Mouse (Mus musculus): ENCODE measurements around the gene Cep83. TPM values are rescaled to one million over a fixed set of nuclear protein-coding genes. Genes with fewer than 3 reads are reported as not detected.

Cep83 gene
- total RNA-seq, 2 experiments from 2014 or later = 20.0 to 21.7 TPM

DNA sequence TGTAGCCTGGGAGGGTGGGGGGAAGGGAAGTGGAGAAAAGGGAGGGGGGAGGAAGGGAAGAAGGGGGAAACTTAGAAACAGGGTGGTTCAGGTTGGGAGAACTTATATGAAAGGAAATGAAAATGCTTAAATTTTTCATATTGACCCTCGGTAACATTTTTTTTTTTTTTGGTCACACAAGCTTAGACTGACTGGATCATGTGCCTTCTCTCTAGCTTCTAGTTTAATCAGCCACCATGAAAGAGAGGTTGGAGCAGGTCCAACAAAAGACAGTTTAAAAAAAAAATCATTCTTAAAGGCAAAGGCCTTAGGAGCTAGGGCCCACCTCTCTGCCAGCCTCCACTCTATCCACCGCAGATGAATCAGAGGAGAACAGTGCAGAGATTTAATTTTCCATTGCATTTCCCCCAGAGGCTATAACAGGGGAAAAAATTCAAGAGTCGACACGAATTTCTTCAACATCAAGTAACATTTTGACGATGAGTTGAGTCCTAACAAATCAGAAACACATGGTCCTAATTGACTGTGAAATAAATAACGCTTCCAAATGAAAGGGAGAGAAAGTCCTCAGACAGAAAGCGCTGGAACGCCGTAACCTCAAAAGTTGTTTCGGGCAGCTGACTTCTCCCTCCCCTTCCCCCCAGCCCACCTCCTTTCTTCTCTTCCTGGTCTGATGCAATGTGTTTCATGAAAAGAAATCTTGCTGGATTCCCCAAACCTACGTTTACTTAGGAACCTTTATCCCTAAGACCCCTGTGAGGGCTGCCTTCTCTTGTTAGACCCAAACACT lies 135.7 kb downstream of the Cep83 start:
- DNase-seq (ENCODE audit: low spot score) = no peak

GRCm38 (mm10) chr10:94825951-94826350 lies 137.5 kb downstream of the Cep83 start:
- DNase-seq (ENCODE audit: low spot score) = no peak

- DNase-seq (ENCODE audit: low spot score) = no peak
Observed at GRCm38 (mm10) chr10:94826436-94826835, 138.0 kb downstream of the Cep83 start.

- DNase-seq (ENCODE audit: low spot score) = no peak
Observed at GRCm38 (mm10) chr10:94827325-94827724, 138.9 kb downstream of the Cep83 start.

DNA sequence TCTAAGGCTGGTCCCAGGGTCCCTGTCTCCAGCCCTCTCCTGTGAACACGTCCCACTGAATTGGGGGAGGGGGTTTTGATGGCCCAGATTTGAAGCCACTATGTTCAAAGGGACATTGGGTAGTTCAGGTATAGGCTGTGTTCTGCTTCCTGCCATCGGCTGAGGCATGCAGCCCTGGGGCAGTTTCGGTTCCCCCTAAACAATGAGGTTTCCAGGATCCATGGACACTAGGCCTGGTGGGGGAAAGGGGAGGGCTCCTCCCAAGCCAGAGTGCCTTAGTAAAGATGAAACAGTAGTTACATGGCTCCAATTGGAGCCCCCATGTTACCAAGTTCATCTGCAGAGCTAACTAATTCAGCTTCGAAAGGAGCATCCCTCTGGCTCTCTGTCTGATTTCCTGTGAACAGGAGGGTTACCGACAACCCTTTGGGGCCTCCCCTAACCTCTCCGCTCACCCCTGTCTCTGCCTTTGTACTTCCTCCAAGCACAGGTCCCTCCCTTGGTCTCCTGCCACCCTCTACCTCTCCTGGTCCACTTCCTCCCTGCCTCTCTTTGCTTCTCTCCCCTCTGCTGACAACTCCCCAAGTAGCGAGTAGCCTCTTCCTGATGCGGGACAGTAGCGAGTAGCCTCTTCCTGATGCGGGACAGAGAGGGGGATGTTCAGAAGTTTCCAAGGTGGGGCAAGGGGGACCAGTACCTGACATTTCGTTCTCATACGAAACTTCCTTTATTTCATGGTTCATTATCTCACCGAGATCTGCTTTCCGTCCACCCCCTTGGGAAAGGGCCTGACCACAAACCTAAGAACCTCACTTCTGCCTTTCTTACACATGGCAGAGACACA lies 139.7 kb downstream of the Cep83 start:
- DNase-seq (ENCODE audit: low spot score) = no peak

- no peak for DNase-seq (ENCODE audit: low spot score)
Observed at GRCm38 (mm10) chr10:94828734-94829230, 140.3 kb downstream of the Cep83 start.

- DNase-seq (ENCODE audit: low spot score) = peak; percentile 79
Observed at GRCm38 (mm10) chr10:94829407-94829806, 141.0 kb downstream of the Cep83 start.

- DNase-seq (ENCODE audit: low spot score) = no peak
Observed at GRCm38 (mm10) chr10:94835874-94836273, 147.4 kb downstream of the Cep83 start.

Measured in gastrocnemius, adult 18-20 months (tissue).